Mouse (Mus musculus) cerebellum, adult 9-10 months (tissue): ENCODE data around the gene Mta2.
"Not testable (repeated sequence)": the region's sequence is repeated elsewhere in the genome, so short reads cannot be mapped to it uniquely, and the experiment has no call there.

Experiments
- DNase-seq: peaks from one replicate; pipeline ENCODE4 v3.0.0; 2022

Gene Mta2

DNA sequence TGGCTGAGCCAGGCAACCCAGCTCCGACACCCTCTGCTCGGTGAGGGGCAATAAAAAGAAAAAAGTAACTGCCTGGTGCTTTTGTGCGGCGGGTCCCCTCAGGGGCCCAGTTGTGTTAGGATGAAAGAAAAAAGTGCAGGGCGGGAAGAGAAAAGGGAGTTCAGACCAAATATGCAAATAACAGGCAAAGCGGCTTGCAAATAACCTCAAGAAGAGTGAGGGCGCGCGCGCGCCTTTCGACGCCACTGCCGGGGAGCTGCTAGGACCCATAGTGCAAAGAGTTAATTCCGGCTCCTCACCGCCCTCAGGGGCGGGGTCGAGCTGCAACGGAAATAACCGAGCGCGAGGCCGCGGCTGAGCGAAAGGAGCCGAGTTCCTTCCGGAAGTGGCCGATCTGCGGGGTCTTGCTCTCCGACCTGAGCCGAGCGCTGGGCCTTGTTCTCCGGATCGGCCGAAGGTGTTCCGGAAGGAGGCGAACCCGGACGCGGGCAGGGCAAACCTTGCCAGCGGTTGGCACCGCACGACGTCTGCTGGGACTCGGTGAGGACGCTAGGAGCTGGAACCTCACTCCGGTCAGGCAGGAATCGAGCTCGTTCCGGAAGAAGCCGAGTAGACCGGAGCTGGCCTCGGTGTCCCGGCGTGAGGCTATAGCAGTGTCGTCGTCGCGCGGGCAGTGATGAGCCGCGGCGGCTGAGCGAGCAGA is at the start of gene Mta2:
TSS of gene Mta2 (plus strand) at position 361 of the 703 bp plus-strand sequence.
- DNase-seq = peak; percentile 96

DNA sequence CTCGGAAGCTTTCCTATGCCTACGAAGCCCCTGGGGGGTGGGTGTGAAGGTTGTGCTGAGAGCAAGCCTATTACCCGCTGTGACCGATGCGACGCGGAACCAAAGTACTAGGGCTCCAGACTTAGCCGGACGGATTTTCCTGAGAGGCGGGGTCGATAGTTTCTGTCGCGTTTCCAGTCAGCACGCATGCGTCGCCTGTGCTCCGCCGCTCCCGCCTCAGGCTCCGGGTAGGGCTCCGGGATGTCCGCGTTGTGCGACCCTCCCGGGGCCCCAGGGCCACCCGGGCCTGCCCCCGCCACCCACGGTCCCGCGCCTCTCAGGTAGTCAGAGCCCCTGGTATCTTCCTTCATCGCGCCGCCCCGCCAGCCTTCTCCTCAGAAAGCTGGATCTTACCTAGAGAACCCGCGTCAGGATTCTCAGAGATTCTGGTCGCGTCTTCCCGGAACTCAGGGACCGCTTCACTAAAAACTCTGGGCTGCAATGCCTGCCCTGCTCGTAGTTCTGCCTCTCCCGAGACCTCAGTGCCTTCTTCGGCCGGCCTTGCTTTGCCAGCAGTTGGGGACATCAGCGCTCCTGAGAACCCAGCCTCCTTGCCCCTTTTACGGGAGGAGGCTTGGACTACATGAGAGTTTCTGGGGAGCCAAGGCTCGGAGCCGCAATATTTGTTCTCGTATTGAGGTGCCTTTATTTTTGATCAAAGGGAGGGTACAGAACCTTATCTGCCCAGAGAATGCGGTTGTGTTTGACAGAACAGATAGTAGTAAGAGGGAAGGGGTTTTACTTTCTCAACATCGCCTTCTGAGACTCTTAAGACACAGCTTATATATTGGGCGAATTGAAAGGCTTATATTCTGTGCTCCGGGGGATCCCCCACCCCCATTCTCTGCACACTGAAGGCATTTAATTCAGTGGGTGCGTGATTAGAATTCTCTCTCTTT is 48.6 kb upstream of the Mta2 start, which contains the start of gene Ints5:
TSS of gene Ints5 (plus strand) at position 177 of the 938 bp plus-strand sequence.
- peak; percentile 84 for DNase-seq

DNA sequence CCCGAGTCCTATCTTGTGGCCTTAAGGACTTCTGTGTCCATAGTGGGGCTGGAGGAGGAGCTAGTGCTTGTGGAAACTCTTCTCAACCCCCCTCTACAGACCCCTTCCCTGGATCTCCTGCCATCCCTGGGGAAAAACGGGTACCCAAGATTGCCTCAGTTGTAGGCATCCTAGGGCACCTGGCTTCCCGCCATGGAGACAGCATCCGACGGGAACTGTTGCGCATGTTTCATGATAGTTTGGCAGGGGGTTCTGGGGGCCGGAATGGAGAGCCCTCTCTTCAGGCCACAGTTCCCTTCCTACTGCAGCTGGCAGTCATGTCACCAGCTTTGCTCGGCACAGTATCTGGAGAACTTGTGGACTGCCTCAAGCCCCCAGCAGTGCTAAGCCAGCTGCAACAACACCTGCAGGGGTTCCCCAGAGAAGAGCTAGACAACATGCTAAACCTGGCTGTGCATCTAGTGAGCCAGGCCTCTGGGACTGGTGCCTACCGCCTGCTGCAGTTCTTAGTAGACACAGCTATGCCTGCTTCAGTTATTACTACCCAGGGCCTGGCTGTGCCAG is 46.2 kb upstream of the Mta2 start:
- DNase-seq = peak; percentile 49

DNA sequence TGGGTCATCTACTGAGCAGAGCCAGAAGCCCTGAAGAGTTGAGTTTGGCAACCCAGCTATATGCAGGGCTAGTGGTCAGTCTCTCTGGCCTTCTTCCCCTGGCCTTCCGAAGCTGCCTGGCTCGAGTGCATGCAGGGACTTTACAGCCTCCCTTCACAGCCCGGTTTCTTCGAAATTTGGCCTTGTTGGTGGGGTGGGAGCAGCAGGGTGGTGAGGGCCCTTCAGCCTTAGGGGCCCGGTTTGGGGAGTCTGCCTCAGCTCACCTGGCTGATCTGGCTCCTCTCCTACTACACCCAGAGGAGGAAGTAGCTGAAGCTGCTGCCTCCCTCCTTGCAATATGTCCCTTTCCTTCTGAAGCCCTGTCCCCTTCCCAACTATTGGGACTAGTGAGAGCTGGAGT is 45.4 kb upstream of the Mta2 start:
- not testable (repeated sequence) for DNase-seq

DNA sequence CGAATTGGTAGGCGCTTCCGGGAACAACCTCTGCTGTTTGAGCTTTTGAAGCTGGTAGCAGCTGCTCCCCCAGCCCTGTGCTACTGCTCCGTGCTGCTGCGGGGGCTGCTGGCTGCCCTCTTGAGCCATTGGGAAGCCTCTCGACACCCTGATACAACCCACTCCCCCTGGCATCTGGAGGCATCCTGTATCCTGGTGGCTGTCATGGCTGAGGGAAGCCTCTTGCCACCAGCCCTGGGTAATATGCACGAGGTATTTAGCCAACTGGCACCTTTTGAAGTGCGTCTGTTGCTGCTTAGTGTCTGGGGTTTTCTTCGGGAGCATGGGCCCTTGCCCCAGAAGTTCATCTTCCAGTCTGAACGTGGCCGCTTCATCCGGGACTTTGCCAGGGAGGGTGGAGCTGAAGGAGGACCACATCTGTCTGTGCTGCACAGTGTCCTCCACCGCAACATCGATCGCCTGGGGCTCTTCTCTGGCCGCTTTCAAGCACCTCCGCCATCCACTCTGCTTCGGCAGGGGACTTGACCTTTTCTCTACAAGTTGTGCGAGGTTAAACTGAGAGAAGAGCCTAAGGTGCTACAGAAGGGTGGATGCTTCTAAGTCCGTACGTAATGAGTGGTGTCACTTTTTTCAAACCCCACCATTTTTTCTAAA is 44.3 kb upstream of the Mta2 start:
- DNase-seq = not testable (repeated sequence)

DNA sequence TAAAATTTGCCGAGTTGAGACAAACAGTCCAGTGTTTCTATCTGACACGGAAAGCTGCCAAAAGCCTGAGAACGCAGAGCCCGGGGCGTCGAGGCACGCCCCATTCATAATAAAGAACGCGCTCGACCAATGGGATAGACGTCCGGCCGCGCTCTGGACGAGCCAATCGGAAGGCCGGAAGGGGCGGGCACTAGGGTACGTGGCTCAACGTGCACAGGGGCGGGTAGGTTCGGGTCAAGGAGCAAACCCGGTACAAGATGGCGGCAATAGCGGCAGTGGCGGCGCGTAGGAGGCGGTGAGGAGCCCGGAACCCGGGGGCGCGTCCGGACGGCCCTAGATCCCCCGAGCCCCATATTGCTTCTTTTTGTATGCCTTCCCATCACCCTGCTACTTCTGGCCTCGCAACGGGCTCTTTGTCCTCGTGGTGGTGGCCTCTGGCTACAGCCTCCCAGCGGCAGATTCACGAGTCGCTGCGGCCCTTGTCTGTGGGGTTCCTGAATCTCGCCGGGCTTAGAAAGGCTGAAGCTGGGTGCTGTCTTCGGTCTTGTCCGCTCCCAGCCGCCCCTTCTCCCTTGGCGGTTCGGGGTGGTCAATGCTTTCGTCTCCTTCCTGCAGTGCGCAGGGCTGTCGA is 43.7 kb upstream of the Mta2 start, which contains the start of gene Ganab:
TSS of gene Ganab (plus strand) at position 207 of the 631 bp plus-strand sequence.
- peak; percentile 94 for DNase-seq

DNA sequence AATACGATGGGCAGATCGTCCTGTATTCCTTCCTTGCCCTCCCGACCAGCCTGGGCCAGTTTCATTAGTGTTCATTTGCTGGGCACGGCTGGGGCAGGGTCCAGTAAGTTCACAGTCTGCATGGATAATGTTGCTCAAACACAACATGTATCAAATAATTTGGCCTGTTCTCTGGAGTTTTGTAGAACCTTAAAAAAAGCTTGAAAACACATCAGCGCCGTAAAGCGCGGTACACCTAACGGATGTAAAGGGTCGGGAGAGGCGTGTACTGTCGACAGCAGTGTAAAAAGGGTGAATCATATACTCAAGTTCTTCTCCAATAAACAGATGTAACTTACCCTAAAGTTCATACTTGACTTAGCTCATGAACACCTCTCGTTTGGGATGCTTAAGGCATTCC is 43.1 kb upstream of the Mta2 start:
- DNase-seq = peak; percentile 45

DNA sequence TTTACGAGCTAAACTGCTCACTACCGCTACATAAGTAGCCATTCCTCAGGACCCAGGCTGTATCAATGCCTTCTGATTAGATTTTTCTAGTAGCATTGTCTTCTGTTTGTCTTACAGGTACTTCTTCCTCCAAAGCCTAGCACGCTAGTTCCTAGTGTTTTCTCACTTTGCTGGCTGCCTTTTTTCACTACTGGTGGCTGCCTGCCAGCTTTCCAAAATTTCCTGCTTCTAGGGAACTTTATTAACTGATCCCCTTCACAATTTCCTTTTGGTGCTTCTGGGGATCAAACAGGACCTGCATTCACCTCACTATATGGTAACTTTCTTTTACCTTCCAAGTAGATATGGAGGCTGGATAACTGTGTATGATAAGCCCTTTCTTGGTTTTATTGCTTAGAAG is 42.6 kb upstream of the Mta2 start:
- peak; percentile 46 for DNase-seq

DNA sequence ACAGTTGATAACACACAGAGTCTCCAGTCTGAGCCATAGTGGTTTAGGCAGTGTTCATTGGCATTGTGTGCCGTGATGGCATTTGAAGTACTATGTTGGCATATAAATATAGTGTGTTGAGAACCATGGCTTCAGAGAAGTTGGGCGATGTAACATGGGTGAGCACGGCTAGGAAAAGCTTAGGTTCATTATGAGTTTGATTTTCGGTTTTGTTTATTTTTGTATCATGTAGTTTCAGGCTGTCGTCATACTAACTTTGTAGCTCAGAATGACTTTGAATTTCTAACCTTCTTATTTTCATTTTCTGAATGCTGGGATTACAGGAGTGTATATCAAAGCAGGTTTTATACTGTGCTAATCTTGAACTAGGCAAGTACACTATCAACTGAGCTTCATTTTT is 38.3 kb upstream of the Mta2 start:
- no peak for DNase-seq

DNA sequence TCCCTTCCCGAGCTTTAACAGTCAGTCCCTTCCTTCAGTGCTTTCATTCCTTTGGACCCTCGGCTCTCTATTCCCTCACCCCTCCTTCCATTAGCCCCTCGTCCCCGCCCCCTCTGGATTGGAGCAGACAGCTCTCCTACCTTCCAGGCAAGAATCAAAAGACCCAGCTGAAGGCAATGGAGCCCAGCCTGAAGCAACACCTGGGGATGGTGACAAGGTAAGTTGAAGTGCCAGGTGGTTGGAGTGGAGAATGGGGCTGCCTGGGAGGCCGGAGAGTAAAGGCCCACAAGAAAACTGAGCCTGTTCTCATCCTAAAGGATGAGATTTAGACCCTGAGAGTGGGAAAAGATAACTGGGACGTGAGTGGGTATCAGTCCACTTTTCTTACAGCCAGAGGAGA is 33.1 kb upstream of the Mta2 start:
- DNase-seq = no peak

DNA sequence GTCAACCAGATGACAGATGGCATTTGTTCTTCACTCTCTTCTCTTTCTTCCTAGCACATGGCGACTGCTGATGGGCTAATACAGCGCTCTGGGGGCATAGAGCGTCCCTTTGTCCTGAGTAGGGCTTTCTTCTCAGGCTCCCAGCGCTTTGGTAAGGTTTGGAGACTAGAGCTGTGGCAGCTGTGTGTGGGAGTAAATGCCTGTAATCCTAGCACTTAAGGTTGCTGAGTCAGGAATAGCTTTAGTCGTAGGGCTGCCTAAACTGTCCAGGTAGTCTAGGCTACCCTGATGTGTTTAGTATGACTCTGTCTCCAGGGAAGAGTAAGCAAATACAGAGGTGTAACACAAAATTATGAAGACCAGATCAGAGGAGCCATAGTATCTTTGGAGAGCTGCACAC is 29.9 kb upstream of the Mta2 start:
- DNase-seq = no peak

DNA sequence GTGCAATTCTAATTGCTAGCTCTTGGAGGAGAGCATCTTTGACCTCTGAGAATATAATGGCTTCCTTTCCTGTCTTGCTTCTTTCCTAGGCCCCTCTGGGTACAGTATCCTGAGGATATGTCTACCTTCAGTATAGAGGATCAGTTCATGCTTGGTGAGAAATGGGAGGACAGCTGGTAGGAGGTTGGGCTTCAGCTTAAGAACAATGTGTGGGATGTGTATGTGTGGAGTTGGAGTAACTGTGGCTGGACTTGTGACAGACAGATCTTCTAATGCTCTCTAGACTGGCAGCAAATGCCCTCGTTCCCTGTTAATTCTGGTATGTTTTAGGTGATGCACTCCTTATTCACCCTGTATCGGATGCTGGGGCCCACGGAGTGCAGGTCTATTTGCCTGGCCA is 27.5 kb upstream of the Mta2 start:
- DNase-seq = no peak

DNA sequence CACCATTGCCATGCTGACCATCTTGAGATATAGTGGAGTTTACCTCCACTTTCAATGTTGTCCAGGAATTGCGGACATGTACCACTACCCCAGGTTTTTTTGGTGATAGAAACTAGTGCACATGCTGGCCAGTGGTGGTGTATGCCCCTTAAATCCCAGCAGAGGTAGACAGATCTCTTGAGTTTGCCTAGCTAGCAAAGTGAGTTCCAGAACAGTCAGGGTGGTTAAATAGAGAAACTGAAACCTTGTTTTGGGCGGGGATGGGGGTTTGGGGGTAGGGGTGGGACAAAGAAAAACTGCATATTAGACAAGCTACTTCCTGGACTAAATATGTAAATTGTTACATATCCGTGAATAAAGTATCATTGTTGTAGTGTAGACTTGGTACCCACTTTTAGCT is 22.7 kb upstream of the Mta2 start:
- peak; percentile 13 for DNase-seq

DNA sequence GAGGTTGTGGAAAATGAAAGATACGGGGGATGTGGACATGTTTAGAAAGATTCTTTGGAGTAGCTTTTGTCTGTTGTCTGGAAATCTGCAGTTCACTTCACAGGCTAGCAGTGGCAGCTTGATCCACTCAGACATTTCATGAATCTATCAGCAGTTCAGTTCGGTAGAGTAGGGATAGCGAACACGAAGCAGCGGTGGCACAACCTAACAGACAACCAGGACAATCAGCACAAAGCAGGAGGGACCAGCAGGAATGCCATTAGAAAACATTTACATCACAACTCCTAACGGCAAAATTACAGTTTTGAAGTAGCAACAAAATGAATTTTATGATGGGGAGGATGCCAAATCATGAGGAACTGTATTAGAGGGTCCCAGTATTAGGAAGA is 22.0 kb upstream of the Mta2 start:
- no peak for DNase-seq

DNA sequence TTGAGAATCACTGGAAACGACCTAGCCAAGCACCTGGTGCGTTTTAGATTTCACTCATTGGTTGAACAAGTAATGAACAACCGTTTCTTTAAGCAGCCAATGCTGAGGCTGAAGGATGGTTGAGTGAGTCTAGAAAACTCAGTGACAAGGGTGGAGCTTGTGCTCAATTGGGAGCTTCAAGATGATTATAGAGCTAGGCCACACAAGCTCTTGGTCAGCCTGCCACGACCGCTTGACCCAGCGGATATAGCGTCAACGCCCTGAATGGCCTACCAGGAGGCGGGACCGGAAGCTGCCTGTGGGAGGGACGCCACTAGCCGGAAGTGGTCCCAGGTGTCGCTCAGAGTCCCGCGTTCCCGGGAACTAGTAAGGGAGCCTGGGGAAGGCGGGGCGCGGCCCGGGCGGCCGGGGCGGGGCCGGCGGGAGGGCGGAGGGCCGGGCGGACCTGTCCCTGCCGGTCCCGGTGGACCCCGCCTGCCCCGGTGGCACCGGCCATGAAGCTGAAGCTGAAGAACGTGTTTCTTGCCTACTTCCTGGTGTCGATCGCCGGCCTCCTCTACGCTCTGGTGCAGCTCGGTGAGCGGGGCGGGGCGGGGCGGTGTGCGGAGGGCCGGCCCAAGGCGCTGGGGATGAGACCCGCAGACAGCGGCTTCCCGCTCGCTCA is 21.5 kb upstream of the Mta2 start, which contains the start of gene B3gat3:
TSS of gene B3gat3 (plus strand) at position 302 of the 664 bp plus-strand sequence.
- DNase-seq = peak; percentile 96

DNA sequence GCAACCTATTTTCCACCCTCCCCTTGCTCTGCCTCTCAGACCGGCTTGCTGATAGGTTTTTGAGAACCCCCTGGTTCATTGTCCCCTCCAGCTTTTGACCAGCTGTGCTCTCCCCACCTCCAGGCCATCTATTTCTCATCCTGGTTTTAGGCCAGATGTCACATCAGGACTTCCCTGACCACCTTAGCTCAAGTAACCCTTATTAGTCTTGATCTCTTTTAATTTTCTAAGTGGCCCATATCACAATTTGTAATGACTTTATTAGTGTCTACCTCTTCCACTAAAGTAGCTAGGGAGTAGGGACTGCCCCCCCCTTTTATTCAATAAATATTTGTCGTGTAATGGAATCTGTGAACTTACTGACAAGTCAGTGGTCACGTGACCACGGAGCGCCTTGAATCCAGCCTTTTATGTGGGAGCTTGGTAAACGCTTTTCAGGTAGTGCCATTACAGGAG is 20.8 kb upstream of the Mta2 start:
- DNase-seq = peak; percentile 67

DNA sequence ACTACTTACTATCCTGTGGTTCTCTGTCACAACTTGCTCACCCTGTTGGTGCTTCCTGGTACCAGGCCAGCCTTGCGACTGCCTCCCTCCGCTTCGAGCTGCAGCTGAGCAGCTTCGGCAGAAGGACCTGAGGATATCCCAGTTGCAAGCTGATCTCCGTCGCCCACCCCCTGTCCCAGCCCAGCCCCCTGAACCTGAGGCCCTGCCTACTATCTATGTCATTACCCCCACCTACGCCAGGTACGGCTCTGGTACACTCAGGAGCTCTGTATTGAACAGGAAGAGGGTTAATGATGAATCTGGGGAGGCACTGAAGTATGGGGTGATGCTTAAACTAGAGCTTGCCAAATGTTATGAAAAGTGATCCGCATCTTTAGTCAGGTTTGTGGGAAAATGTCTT is 19.9 kb upstream of the Mta2 start:
- DNase-seq = peak; percentile 42

DNA sequence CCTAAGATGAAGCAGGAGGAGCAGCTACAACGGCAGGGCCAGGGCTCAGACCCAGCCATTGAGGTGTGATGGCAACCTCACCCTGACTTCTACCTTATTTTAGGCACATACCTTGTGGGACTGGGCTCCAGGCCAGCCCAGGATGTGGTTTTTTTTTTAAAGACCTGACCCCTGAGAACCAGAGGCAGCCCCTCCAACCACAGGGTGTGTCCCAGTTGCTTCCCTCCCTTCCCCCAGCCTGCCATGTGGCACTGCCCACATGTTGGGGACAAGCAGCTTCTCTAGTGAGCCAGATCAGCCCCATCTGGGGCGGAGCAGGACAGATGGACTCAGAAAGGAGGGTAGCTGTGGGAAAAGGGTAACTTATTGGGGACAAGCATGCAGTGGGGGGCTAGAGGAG is 14.9 kb upstream of the Mta2 start:
- DNase-seq = no peak

DNA sequence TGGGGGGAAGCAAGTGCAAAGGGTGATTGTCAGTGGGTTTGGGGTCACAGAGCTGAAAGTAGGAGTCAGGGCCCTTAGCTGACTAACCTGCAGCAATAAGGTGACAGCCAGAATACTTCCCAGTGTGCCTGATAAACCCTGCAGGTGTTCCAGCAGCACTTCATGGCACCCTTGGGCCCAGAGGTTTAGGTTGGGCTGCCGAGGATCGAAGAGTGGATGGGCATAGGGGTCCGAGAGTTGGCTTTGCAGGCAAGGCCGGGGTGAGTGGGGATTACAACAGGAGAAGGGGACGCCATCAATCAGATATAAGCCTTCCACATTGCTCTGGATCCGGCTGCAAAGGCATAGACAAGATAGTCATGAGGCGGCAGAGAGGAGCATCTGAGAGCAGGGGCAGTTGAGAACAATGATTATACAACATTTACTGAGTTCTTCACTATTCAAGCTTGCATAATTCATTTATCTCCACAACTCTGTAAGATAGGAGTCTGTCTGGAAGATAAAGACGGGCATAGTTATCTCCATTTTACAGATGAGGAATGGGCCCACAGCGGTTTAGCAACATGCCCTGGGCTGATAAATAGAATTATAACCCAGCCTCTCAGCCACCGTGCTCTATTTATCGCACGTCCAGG is 13.7 kb upstream of the Mta2 start:
- no peak for DNase-seq

DNA sequence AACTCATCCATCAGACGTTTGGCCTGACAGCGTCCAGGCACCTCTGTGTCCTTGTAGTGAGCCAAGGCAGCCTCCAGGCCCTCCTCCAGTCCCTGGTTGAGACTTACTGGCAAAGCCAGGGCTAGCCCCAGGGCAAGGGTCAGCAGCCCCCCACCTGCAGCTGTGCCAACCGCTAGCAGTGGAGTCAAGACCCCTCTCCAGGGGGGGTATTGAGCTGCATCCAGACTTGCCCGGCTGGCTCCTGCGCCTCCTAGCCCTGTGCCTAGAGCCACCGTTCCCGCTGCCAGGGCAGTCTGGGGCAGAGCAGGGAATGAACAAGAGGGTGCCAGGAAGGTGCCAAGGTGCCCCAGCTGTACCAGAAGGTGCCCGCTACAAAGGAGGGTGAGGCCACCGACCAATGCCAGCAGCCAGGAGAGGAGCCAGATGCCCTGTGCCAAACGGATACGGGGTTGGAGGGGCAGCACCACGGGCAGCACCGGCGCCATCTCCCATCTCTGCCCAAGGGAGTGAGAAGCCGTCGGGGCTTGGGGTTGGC is 12.9 kb upstream of the Mta2 start:
- peak; percentile 80 for DNase-seq
